Mouse (Mus musculus) embryonic facial prominence, embryonic 11.5 days (tissue): ENCODE data around the gene Fpr1. TPM values are rescaled to one million over a fixed set of nuclear protein-coding genes. Genes with fewer than 3 reads are reported as not detected.
"Not testable (repeated sequence)": the region's sequence is repeated elsewhere in the genome, so short reads cannot be mapped to it uniquely, and the experiment has no call there.

Source experiments
- ATAC-seq: fragments of 200-750 bp; cut with Nextera tagmentation; replicated peaks from 2 replicates; pipeline ENCODE4 v1.8.0; 2017; ENCODE audit warnings: low read depth; ENCODE audit not compliant: insufficient number of reproducible peaks, low FRiP score, low TSS enrichment
- DNase-seq: peaks from one replicate; pipeline ENCODE4 v3.0.0-alpha.2; 2015; ENCODE audit warnings: low spot score
- H3K27ac ChIP-seq: fragments of 300-500 bp; sonication (generic); replicated peaks from 2 replicates; pipeline ENCODE4 v1.5.1; 2014; ENCODE audit warnings: mild to moderate bottlenecking, low read depth, low read length, control low read depth
- H3K27me3 ChIP-seq: fragments of 300-500 bp; sonication (generic); 2 replicates; pipeline ENCODE4 v1.6.1; 2014; ENCODE audit warnings: mild to moderate bottlenecking, low read length, moderate library complexity, mixed read lengths; ENCODE audit not compliant: control insufficient read depth, insufficient read depth
- H3K36me3 ChIP-seq: fragments of 300-500 bp; sonication (generic); replicated peaks from 2 replicates; pipeline ENCODE4 v1.6.1; 2014; ENCODE audit warnings: low read depth, mild to moderate bottlenecking, low read length, moderate library complexity, mixed read lengths; ENCODE audit not compliant: control insufficient read depth, insufficient read depth
- H3K4me1 ChIP-seq: fragments of 300-500 bp; sonication (generic); 2 replicates; pipeline ENCODE4 v1.6.1; 2014; ENCODE audit warnings: low read length, mixed read lengths; ENCODE audit not compliant: control insufficient read depth, insufficient read depth
- H3K4me2 ChIP-seq: fragments of 300-500 bp; sonication (generic); 2 replicates; pipeline ENCODE4 v1.6.1; 2014; ENCODE audit warnings: low read depth, mild to moderate bottlenecking, control low read depth, low read length, moderate library complexity
- H3K4me3 ChIP-seq: fragments of 300-500 bp; sonication (generic); 2 replicates; pipeline ENCODE4 v1.5.1; 2014; ENCODE audit warnings: low read depth, low read length, control low read depth
- H3K9ac ChIP-seq: fragments of 300-500 bp; sonication (generic); replicated peaks from 2 replicates; pipeline ENCODE4 v1.6.1; 2014; ENCODE audit warnings: mild to moderate bottlenecking, control low read depth, low read length
- H3K9me3 ChIP-seq: fragments of 300-500 bp; sonication (generic); replicated peaks from 2 replicates; pipeline ENCODE4 v1.6.1; 2016; ENCODE audit warnings: mild to moderate bottlenecking, low read length, inconsistent platforms, mixed read lengths; ENCODE audit not compliant: control insufficient read depth
- WGBS: fragments of 180-500 bp; shearing (Covaris S2); extraction: QIAGEN DNeasy Blood & Tissue Kit; methylation state at CpG from one replicate; pipeline ENCODE4 v1.1.7; 2014; 5-methylcytosine and 5-hydroxymethylcytosine counted together
- polyA plus RNA-seq: library from polyadenylated mRNA; unstranded; fragments of >200 nt; fragmentation: Nextera tagmentation; extraction: Ambion mirVana; gene quantifications from 2 replicates; pipeline ENCODE4 v1.2.1, GENCODE M21; 2014

The Fpr1 gene
- polyA plus RNA-seq, 1 experiment from 2014 or later: 0.15 TPM

DNA sequence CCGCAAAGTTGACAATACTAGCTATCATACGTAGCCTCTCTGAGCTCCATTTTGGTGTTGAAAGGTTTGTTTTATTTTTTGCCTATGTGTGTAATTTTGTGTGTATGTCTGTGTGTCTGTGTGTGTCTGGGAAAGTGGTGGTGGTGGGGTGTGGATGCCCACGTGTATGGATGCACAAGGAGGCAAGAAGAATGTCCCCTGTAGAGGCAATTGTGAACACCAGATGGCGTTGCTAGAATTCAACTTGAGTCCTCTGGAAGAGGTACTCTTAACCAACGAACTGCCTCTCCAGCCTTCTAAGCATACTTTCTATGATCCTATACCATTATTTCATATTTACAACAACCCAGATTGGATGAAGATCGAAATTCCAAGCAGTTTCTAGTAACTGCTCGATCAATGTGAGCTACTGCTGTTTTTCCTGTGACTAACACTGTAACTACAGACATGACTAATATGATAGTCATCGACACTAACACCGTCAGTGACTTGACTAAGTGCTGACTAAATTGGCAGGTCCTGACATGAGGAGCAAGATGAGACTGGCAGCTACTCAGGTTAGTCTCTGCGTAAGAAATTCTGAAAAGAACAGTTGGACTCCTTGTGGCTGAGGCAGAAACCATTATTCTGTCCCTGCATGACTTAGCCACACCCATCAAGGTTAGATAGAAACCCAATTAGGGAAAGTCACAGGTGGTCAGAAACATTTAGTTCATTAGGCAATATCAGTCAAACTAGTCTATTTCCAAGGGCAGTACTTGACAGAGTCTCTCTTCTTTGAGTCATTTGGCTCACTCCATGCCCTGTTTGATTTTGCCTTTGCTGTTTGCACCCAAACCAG lies 38.3 kb downstream of the Fpr1 start:
- H3K4me3 ChIP-seq: no peak overlapping the region
- peaks cover 4% of the 10 kb centered on the region for H3K27me3 ChIP-seq
- no peak overlapping the region for H3K27ac ChIP-seq
- no peak overlapping the region for H3K4me2 ChIP-seq
- DNase-seq: peak; percentile 35
- peaks cover 2% of the 10 kb centered on the region; the same call in 1 of the 2 replicates for H3K36me3 ChIP-seq
- WGBS: 74% methylated on average over 10 of the region's 10 CpGs
- no peak overlapping the region for H3K9ac ChIP-seq
- no peak for ATAC-seq
- no peaks in the 10 kb centered on the region for H3K4me1 ChIP-seq
- no peaks in the 10 kb centered on the region for H3K9me3 ChIP-seq

DNA sequence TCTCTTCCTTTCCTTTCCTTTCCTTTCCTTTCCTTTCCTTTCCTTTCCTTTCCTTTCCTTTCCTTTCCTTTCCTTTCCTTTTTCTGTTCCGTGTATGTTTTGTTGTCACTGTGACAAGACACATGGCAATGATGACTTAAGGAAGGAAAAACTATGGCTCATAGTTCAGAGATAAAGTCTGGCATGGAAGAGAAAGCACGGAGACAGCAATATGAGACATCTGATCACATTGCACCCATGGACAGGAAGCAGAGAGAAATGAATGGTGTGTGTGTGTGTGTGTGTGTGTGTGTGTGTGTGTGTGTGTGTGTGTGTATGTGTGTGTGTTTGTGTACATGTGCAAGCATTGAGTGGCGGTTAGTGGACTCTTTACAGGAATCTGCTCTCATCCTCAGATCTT lies 39.1 kb downstream of the Fpr1 start:
- 88% methylated on average over 3 of the region's 3 CpGs for WGBS
- not testable (repeated sequence) for H3K4me2 ChIP-seq, H3K27ac ChIP-seq, H3K27me3 ChIP-seq, H3K9ac ChIP-seq, ATAC-seq, H3K9me3 ChIP-seq, H3K4me1 ChIP-seq, H3K36me3 ChIP-seq, DNase-seq, H3K4me3 ChIP-seq

DNA sequence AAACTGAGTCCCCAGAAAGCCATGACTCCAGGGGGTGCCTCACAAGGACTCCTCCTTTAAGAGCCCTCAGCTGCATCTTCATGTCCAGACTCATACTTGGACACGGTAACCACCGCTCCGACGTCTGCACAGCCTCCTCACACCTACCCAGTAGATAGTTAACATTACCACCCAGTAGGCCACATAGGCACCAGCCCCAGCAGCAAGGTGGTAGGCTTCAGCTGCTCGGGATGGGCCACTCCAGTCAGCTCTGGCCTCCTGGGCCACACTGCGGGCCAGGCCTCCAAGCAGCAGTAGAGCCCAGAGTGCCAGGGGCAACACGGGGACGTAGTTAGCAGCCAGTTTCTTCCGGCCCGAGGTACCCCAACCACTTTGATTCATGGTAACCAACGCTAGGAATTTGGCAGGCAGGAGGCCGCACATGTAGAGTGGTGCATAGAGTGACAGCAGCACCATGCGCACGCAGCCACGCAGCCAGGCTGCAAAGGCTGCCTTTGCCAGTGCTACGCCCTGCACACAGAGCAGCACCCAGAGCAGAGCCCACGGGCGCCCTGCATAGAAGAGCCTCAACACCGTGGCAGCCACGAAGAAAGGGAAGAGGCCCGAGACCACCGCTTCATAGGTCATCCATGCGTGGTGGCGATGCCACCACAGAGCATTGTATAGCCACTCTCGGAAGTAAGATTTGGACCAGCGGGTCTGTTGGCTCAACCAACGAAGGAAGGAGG lies 40.0 kb downstream of the Fpr1 start:
- WGBS: 77% methylated on average over 27 of the region's 27 CpGs
- Histone ChIP-seq H3K9me3 (no peaks in the 10 kb centered on the region), H3K4me3 (no peak overlapping the region), H3K27me3 (no peaks in the 10 kb centered on the region), H3K4me1 (no peaks in the 10 kb centered on the region; the same call in 1 of the 2 replicates), H3K9ac (no peak overlapping the region), H3K36me3 (peaks cover 6% of the 10 kb centered on the region; the same call in 1 of the 2 replicates), H3K4me2 (no peak overlapping the region), H3K27ac (no peak overlapping the region)
- no peak for DNase-seq
- ATAC-seq: peak; percentile 68

DNA sequence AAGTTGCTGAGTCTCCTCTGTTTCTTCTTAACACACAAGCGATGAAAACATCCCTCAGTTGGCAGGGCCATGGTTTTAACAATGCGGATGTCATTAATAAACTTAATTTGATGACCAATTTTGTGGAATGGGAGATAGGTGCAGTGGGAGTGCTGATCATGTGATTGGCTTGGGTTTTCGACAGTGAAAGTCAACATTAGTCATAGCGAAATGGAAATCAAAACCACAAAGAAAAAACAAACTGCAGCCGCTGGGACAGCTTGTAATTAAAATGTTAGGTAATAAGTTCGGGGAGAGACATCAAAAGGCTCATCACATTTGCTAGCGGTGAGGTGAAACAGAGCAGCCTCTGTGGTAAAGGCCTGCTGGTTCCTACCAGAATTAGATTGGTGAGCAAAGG lies 42.9 kb downstream of the Fpr1 start:
- WGBS: 92% methylated on average over 7 of the region's 7 CpGs

DNA sequence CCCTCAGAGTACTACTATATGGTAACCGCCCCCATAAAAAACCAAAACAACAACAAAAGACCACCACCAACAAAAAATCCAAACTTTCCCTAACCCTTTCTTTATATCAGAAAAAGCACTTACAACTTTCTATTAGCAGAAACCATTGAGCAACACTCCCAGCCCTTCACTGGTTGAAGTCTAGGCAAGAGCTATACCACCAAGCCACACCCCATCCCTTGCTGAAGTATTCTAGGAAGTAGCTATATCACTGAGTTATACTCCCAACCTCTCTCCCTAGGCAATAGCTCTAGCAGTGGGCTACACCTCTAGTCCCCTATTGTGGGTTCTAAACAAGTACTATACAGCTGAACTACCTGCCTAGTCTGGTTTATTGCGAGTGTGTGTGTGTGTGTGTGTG lies 44.5 kb downstream of the Fpr1 start:
- Histone ChIP-seq H3K4me1 (peaks cover under 1% of the 10 kb centered on the region), H3K27ac (no peak overlapping the region), H3K36me3 (peaks cover 6% of the 10 kb centered on the region), H3K27me3 (no peaks in the 10 kb centered on the region), H3K9ac (no peak overlapping the region), H3K9me3 (no peaks in the 10 kb centered on the region), H3K4me2 (no peak overlapping the region), H3K4me3 (no peak overlapping the region)
- DNase-seq (no peak), ATAC-seq (no peak)
- 96% methylated on average over 2 of the region's 2 CpGs for WGBS

More for the DNA sequence above, 42.9 kb downstream of the Fpr1 start:
- Histone ChIP-seq H3K36me3 (peaks cover 6% of the 10 kb centered on the region), H3K4me3 (no peak overlapping the region), H3K27me3 (no peaks in the 10 kb centered on the region), H3K4me2 (no peak overlapping the region), H3K4me1 (no peaks in the 10 kb centered on the region; the same call in 1 of the 2 replicates), H3K27ac (no peak overlapping the region), H3K9me3 (no peaks in the 10 kb centered on the region), H3K9ac (no peak overlapping the region)
- DNase-seq: no peak
- ATAC-seq: no peak

DNA sequence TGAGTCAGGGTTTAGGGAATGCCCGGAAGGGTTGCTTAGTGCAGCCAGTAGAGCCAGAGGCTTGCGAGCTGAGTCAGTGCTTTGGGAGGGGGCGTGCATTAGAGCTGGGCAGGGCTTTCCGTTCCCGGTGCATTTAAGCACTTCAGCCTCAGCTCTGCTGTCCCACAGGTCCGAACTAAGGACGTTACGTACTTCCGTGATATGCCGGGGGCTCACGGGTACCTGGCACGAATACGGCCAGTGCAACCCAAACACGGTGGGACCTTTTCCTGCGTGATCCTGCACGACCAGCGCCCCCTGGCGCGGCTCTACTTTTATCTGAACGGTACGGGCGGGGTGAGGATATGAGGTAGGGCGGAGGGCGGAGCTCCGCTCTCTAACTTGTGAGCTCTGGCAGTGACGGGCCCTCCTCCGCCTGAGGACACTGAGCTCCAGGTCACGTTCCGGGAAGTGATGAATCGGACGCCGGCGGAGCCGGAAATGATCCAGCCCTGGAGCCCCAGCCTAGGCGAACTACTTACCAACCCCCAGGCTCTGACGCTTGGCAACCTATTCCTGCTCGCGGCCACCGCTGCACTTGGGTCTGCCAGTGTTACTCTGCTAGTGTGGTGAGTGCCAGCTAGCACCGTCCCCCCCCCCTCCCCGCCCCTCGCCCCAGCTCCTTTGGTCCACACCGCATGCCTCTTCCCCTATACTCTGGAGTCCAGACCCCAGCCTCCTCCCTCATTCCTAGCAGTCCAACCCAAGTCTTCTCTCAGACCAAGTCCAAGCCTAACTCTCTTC lies 45.6 kb downstream of the Fpr1 start:
- Histone ChIP-seq H3K36me3 (peaks cover 6% of the 10 kb centered on the region), H3K4me1 (peaks cover 3% of the 10 kb centered on the region), H3K9me3 (no peaks in the 10 kb centered on the region), H3K9ac (peak overlapping the region; percentile 44), H3K4me3 (peak overlapping the region; percentile 24), H3K4me2 (peak overlapping the region; percentile 48), H3K27me3 (no peaks in the 10 kb centered on the region), H3K27ac (peak overlapping the region; percentile 38)
- ATAC-seq: peak; percentile 93
- peak; percentile 91 for DNase-seq
- 1% methylated on average over 41 of the region's 43 CpGs for WGBS

DNA sequence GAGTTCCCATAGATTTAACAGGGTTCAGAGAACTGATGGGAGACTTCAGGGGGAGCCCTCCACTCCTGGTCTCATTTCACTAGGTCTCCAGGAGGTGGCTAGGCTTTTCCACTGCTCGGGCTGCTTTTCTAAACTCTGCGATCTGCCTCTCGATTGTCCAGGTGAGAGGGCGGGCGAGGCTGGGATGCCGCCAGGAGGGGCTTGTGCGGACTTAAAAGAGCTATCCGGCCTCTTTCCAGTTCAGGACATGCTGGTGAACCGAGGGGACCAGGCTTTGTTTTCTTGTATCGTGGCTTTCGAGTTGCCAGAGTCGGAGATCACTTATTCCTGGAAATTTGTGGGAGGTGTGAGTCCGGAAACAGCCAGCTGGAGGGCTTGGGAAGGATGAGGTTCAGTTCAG lies 46.3 kb downstream of the Fpr1 start:
- ATAC-seq: no peak
- peak overlapping the region; percentile 48 for H3K4me2 ChIP-seq
- H3K9ac ChIP-seq: peak overlapping the region; percentile 30
- H3K4me3 ChIP-seq: peak overlapping the region; percentile 24; the same call in 1 of the 2 replicates
- DNase-seq: peak; percentile 24
- peak overlapping the region; percentile 29; the same call in 1 of the 2 replicates for H3K27ac ChIP-seq
- 7% methylated on average over 13 of the region's 13 CpGs for WGBS
- H3K4me1 ChIP-seq: peaks cover 3% of the 10 kb centered on the region
- H3K27me3 ChIP-seq: no peaks in the 10 kb centered on the region
- no peaks in the 10 kb centered on the region for H3K9me3 ChIP-seq
- peaks cover 4% of the 10 kb centered on the region for H3K36me3 ChIP-seq
